Mouse (Mus musculus) liver, postnatal 0 days (tissue): ENCODE results near the gene Gm3164. TPM values are rescaled to one million over a fixed set of nuclear protein-coding genes. Genes with fewer than 3 reads are reported as not detected.
A peak's percentile ranks its signal among the peaks of the same experiment; 100 is the strongest.
"Not testable (repeated sequence)": the region's sequence is repeated elsewhere in the genome, so short reads cannot be mapped to it uniquely, and the experiment has no call there.

Experiments
- ATAC-seq: fragments of 200-750 bp; cut with Nextera tagmentation; 2 replicates; pipeline ENCODE4 v1.8.0; 2017; ENCODE audit warnings: mild to moderate bottlenecking, moderate library complexity
- DNase-seq: peaks from one replicate; pipeline ENCODE4 v3.0.0-alpha.2; 2016
- H3K27ac ChIP-seq: fragments of 300-500 bp; sonication (generic); 2 replicates; pipeline ENCODE4 v1.5.1; 2014; ENCODE audit warnings: antibody characterized with exemption, moderate library complexity, mild to moderate bottlenecking, low read depth
- H3K27me3 ChIP-seq: fragments of 300-500 bp; sonication (generic); 2 replicates; pipeline ENCODE4 v1.6.1; 2014; ENCODE audit warnings: low read length, control low read depth, mixed read lengths; ENCODE audit not compliant: insufficient read depth
- H3K36me3 ChIP-seq: fragments of 300-500 bp; sonication (generic); replicated peaks from 2 replicates; pipeline ENCODE4 v1.6.1; 2014; ENCODE audit warnings: mild to moderate bottlenecking, control low read depth, low read length, moderate library complexity, mixed read lengths; ENCODE audit not compliant: insufficient read depth
- H3K4me1 ChIP-seq: fragments of 300-500 bp; sonication (generic); 2 replicates; pipeline ENCODE4 v1.6.1; 2014; ENCODE audit warnings: antibody characterized with exemption, mild to moderate bottlenecking, control low read depth; ENCODE audit not compliant: insufficient read depth
- H3K4me2 ChIP-seq: fragments of 300-500 bp; sonication (generic); 2 replicates; pipeline ENCODE4 v1.6.1; 2014; ENCODE audit warnings: low read depth, mild to moderate bottlenecking, low read length, moderate library complexity, mixed read lengths
- H3K4me3 ChIP-seq: fragments of 300-500 bp; sonication (generic); 2 replicates; pipeline ENCODE4 v1.5.1; 2014; ENCODE audit warnings: low read depth, low read length
- H3K9ac ChIP-seq: fragments of 300-500 bp; sonication (generic); replicated peaks from 2 replicates; pipeline ENCODE4 v1.6.1; 2014; ENCODE audit warnings: mild to moderate bottlenecking, moderate library complexity
- H3K9me3 ChIP-seq: fragments of 300-500 bp; sonication (generic); 2 replicates; pipeline ENCODE4 v1.6.1; 2016; ENCODE audit warnings: mild to moderate bottlenecking, control low read depth, low read length, mixed read lengths
- WGBS: fragments of 180-500 bp; shearing (Covaris S2); extraction: QIAGEN DNeasy Blood & Tissue Kit; methylation state at CpG from one replicate; pipeline ENCODE4 v1.1.7; 2014; ENCODE audit not compliant: insufficient replicate concordance; 5-methylcytosine and 5-hydroxymethylcytosine counted together
- polyA plus RNA-seq: library from polyadenylated mRNA; unstranded; fragments of >200 nt; fragmentation: Nextera tagmentation; extraction: Ambion mirVana; gene quantifications from 2 replicates; pipeline ENCODE4 v1.2.1, GENCODE M21; 2015

The Gm3164 gene
- not detected in 2 replicates for polyA plus RNA-seq

- WGBS, result under 1% methylated on average over 17 of the region's 59 CpGs
- peak; percentile 10 for DNase-seq
- not testable (repeated sequence) for H3K4me2 ChIP-seq
Observed at GRCm38 (mm10) chr14:4414965-4415835, at the start of gene Gm3164. Gene Gm3164 (plus strand): TSS chr14:4415448.

GRCm38 (mm10) chr14:4368991-4369390 is 46.3 kb upstream of the Gm3164 start:
- not testable (repeated sequence) for H3K9me3 ChIP-seq, ATAC-seq, H3K9ac ChIP-seq, H3K4me3 ChIP-seq, H3K27me3 ChIP-seq, H3K27ac ChIP-seq, H3K4me2 ChIP-seq, H3K4me1 ChIP-seq, H3K36me3 ChIP-seq, DNase-seq
- 69% methylated on average over 3 of the region's 3 CpGs for WGBS

More at GRCm38 (mm10) chr14:4414965-4415835, at the start of gene Gm3164:
- not testable (repeated sequence) for H3K27ac ChIP-seq, H3K9ac ChIP-seq, ATAC-seq, H3K4me1 ChIP-seq, H3K27me3 ChIP-seq, H3K9me3 ChIP-seq, H3K4me3 ChIP-seq, H3K36me3 ChIP-seq

DNA sequence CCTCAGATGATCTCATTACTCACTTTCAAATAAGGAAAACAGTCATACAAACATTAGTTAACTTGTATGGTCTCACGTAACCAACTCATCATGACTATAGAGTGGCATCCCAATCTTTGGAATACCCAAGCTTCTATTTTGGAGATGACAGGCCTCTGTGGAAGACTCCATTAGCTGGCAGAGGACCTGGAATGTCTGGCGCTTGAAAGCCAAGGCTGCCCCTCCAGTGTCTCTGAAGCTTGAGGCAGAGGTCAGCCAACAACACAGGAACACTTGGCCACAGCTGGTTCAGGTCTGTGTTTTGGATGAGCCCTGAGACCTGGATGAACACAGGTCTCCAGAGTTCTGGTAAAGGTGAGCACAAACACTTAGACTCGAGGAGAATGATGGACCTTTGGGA is 45.6 kb upstream of the Gm3164 start:
- not testable (repeated sequence) for H3K27me3 ChIP-seq, H3K9ac ChIP-seq, H3K27ac ChIP-seq, ATAC-seq, H3K4me3 ChIP-seq, DNase-seq, H3K9me3 ChIP-seq, H3K36me3 ChIP-seq, H3K4me2 ChIP-seq, H3K4me1 ChIP-seq
- 65% methylated on average over 3 of the region's 3 CpGs for WGBS

- not testable (repeated sequence) for H3K4me3 ChIP-seq, H3K36me3 ChIP-seq, H3K4me2 ChIP-seq, H3K27me3 ChIP-seq, H3K9ac ChIP-seq, DNase-seq, H3K27ac ChIP-seq, ATAC-seq, H3K9me3 ChIP-seq, H3K4me1 ChIP-seq
Observed at GRCm38 (mm10) chr14:4377871-4378270, 37.4 kb upstream of the Gm3164 start.

- not testable (repeated sequence) for ATAC-seq, H3K9ac ChIP-seq, H3K4me2 ChIP-seq
Observed at GRCm38 (mm10) chr14:4385606-4386005, 29.6 kb upstream of the Gm3164 start.

DNA sequence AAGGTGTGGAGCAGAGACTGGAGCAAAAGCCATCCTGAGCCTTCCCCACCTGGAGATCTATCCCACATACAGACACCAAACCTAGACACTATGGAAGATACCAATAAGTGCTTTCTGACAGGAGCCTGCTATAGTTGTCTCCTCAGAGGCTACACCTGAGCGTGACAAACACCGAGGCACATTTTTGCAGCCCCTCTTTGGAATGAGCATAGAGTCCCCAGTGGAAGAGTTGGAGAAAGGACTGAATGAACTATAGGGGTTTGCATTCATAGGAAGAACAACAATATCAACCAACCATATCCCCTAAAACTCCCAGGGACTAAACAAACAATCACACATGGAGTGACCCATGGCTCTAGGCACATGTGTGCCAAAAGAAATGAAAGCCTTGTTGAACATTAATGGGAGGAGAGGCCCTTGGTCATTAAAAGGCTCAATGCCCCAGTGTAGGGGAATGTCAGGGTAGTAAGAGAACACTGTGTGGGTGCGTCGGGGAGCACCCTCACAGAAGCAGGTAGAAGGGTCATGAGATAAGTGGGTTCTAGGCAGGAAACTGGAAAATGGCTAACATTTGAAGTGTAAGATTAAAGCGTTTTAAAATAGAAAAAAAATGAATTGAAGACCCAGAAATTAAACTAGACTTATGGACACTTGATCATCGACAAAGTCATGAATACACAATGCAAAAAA is 22.3 kb upstream of the Gm3164 start:
- WGBS, result 64% methylated on average over 2 of the region's 6 CpGs
- not testable (repeated sequence) for H3K4me1 ChIP-seq, H3K36me3 ChIP-seq, H3K9ac ChIP-seq, H3K4me3 ChIP-seq, H3K27me3 ChIP-seq, H3K27ac ChIP-seq, ATAC-seq, DNase-seq, H3K9me3 ChIP-seq, H3K4me2 ChIP-seq

More at GRCm38 (mm10) chr14:4385606-4386005, 29.6 kb upstream of the Gm3164 start:
- not testable (repeated sequence) for DNase-seq, H3K4me1 ChIP-seq, H3K27me3 ChIP-seq, H3K27ac ChIP-seq, H3K9me3 ChIP-seq, H3K36me3 ChIP-seq, H3K4me3 ChIP-seq

- H3K9ac ChIP-seq, H3K36me3 ChIP-seq, H3K4me3 ChIP-seq, H3K9me3 ChIP-seq, H3K27ac ChIP-seq, ATAC-seq, H3K4me1 ChIP-seq, DNase-seq, H3K4me2 ChIP-seq, H3K27me3 ChIP-seq: not testable (repeated sequence)
- 27% methylated on average over 1 of the region's 3 CpGs for WGBS
Observed at GRCm38 (mm10) chr14:4397226-4397625, 18.0 kb upstream of the Gm3164 start, which contains the start of gene Gm3159. Gene Gm3159 (plus strand): TSS chr14:4397526.

DNA sequence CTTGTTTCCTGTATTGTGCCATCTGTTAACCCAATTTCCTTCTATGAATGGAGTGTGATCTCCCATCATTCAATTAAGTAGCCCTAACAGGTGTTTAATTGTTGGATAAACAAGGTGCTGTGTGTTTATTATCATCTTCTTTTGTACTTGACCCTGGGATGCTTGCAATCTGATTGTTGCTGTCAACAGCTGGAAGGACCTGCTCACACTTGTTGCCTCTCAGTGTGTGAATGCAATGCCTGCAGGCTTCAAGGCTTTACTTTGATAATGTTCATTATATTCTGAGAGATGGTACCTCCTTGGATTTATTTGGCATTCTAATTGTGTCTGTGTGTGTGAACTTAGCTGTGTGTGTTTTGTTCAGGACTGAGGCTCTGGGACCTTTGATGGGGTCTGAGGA is 16.6 kb upstream of the Gm3164 start:
- H3K4me3 ChIP-seq, ATAC-seq, H3K4me1 ChIP-seq, H3K27ac ChIP-seq, H3K36me3 ChIP-seq, H3K9ac ChIP-seq, H3K27me3 ChIP-seq, H3K4me2 ChIP-seq, DNase-seq, H3K9me3 ChIP-seq: not testable (repeated sequence)

DNA sequence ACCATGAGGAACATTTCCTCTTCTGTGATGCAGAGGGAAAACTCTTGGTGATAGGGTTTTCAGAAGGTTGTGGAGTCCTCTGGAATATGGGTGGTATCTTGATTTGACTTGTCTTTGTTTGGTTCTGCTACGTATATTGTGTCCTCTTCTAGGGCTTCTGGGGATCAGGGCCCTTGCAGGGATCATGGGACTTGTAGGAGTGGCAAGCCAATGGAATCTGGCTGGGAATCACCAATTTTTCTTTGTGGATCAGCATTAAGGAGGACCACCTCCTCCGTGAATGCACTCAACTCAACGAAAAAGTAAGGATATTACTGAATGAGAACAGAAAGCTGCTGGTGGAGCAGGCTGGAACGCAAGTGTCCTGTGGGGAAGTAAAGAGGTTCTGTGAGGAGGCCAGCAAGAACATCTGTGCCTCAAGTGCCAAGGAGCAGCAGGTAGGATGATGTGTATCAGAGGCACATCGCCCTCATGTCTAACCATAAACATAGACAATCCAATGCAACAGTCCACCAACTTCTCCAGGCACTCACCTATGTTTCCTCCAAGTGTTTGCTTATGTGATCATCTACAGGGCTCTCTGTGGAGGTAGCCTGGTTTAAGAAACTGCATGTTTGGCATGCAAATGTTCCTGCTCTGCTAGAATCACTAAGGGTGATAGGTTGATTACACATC is 15.0 kb upstream of the Gm3164 start:
- H3K4me1 ChIP-seq, H3K27ac ChIP-seq, ATAC-seq, H3K27me3 ChIP-seq, H3K9ac ChIP-seq, H3K9me3 ChIP-seq, H3K4me3 ChIP-seq, H3K36me3 ChIP-seq, H3K4me2 ChIP-seq, DNase-seq: not testable (repeated sequence)
- WGBS, result 70% methylated on average over 5 of the region's 5 CpGs
